Mouse (Mus musculus) forebrain, postnatal 0 days (tissue): ENCODE data around the gene Syne4. TPM values are rescaled to one million over a fixed set of nuclear protein-coding genes. Genes with fewer than 3 reads are reported as not detected.

Source experiments
- ATAC-seq: fragments of 200-750 bp; cut with Nextera tagmentation; 2 replicates; pipeline ENCODE4 v1.8.0; 2017; ENCODE audit warnings: mild to moderate bottlenecking, moderate library complexity
- DNase-seq: peaks from one replicate; pipeline ENCODE4 v3.0.0-alpha.2; 2015
- H3K27ac ChIP-seq: fragments of 300-500 bp; sonication (generic); 2 replicates; pipeline ENCODE4 v1.5.1; 2014; ENCODE audit warnings: low read depth, mild to moderate bottlenecking, antibody characterized with exemption, low read length, moderate library complexity, mixed read lengths
- H3K27me3 ChIP-seq: fragments of 300-500 bp; sonication (generic); 2 replicates; pipeline ENCODE4 v1.6.1; 2014; ENCODE audit warnings: mild to moderate bottlenecking, low read length, mixed read lengths; ENCODE audit not compliant: insufficient read depth
- H3K36me3 ChIP-seq: fragments of 300-500 bp; sonication (generic); 2 replicates; pipeline ENCODE4 v1.6.1; 2014; ENCODE audit warnings: mild to moderate bottlenecking, moderate library complexity; ENCODE audit not compliant: insufficient read depth
- H3K4me1 ChIP-seq: fragments of 300-500 bp; sonication (generic); 2 replicates; pipeline ENCODE4 v1.6.1; 2014; ENCODE audit warnings: antibody characterized with exemption; ENCODE audit not compliant: insufficient read depth
- H3K4me2 ChIP-seq: fragments of 300-500 bp; sonication (generic); 2 replicates; pipeline ENCODE4 v1.6.1; 2014; ENCODE audit warnings: low read depth, mild to moderate bottlenecking, moderate library complexity
- H3K4me3 ChIP-seq: fragments of 300-500 bp; sonication (generic); 2 replicates; pipeline ENCODE4 v1.5.1; 2014; ENCODE audit warnings: low read depth, low read length, mixed read lengths
- H3K9ac ChIP-seq: fragments of 300-500 bp; sonication (generic); 2 replicates; pipeline ENCODE4 v1.6.1; 2014; ENCODE audit warnings: mild to moderate bottlenecking
- H3K9me3 ChIP-seq: fragments of 300-500 bp; sonication (generic); 2 replicates; pipeline ENCODE4 v1.6.1; 2016; ENCODE audit warnings: low read length
- CTCF ChIP-seq: sonication (generic); IDR thresholded peaks from 2 replicates; pipeline ENCODE4 v1.5.1; 2016; ENCODE audit warnings: antibody characterized with exemption, control low read depth, low read depth
- WGBS: fragments of 180-500 bp; shearing (Covaris S2); extraction: QIAGEN DNeasy Blood & Tissue Kit; methylation state at CpG from one replicate; pipeline ENCODE4 v1.1.7; 2014; 5-methylcytosine and 5-hydroxymethylcytosine counted together
- polyA plus RNA-seq: library from polyadenylated mRNA; unstranded; fragments of >200 nt; fragmentation: Nextera tagmentation; extraction: Ambion mirVana; gene quantifications from 2 replicates; pipeline ENCODE4 v1.2.1, GENCODE M21; 2015
- total RNA-seq: library from RNA; depleted of rRNA; stranded (reverse); fragments of >200 nt; gene quantifications from 2 replicates; pipeline ENCODE4 v1.2.3, GENCODE M21; 2014

Gene Syne4
- total and polyA plus RNA-seq, 2 experiments from 2014 or later, result 4.5 to 5.2 TPM

- WGBS, result 51% methylated on average over 8 of the region's 8 CpGs
- no peaks in the 10 kb centered on the region for H3K4me1 ChIP-seq
- no peak overlapping the region for H3K27ac ChIP-seq
- no peaks in the 10 kb centered on the region for H3K9me3 ChIP-seq
- no peak for TF ChIP-seq CTCF
- no peak for ATAC-seq
- no peak for DNase-seq
- no peak overlapping the region for H3K4me3 ChIP-seq
- H3K27me3 ChIP-seq, result no peaks in the 10 kb centered on the region
- no peak overlapping the region for H3K9ac ChIP-seq
- no peaks in the 10 kb centered on the region for H3K36me3 ChIP-seq
- no peak overlapping the region for H3K4me2 ChIP-seq
Measured at GRCm38 (mm10) chr7:30286701-30287410, 27.8 kb upstream of the Syne4 start.

DNA sequence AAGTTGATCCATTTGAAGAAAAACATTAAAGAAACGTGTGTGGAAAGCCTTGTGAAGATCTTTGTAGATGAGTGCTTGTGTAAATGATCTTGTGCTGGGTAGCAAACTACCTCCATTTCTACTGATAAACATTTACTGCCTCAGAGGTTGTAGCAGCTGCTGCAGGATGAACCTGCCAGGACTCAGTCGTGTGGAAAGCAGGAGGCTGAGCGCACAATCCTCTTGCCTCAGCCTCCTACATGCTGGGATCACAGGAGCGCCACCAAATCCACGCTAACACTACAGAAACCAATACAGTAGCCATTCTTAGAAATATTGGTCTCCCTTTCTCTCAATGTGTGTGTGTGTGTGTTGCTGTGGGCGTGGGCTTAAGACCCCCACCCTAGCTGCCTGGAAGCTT lies 26.6 kb upstream of the Syne4 start:
- H3K4me2 ChIP-seq, result no peak overlapping the region
- H3K4me1 ChIP-seq, result no peaks in the 10 kb centered on the region
- H3K4me3 ChIP-seq, result no peak overlapping the region
- ATAC-seq (no peak), DNase-seq (no peak)
- no peak overlapping the region for H3K27ac ChIP-seq
- H3K27me3 ChIP-seq, result no peaks in the 10 kb centered on the region
- H3K9me3 ChIP-seq, result no peaks in the 10 kb centered on the region
- no peak for TF ChIP-seq CTCF
- WGBS, result 65% methylated on average over 6 of the region's 6 CpGs
- H3K9ac ChIP-seq, result no peak overlapping the region
- no peaks in the 10 kb centered on the region for H3K36me3 ChIP-seq

DNA sequence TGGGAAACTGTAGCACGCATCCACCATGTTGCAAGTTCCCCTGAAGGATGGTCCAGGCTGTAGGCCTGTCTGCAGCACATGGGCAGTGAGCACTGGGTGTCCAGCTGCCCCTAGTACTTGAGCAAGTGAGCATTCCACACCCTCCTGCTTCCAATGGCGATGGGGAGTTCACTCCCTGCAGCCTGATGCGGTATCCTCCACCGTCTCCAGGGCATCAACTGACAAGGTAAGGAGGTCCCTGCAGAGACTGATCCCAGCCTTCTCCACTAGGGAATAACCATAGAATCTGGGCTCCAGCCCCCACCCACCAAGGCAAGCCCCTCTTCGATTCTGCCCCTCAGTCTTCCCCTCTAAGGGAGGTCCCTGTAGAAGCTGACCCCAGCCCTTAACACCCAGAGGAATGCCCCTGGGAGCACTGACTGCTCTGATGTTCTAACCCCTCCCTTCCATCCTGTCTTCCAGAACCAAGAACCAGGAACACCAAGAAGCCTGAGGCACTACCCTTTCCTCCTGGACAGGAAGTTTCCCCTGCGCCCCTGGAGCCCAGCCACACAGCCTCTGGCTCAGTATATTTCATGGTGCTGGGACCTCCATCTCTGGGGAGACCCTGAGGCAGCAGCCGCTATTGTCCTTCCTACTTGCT lies 25.4 kb upstream of the Syne4 start:
- H3K4me2 ChIP-seq, result no peak overlapping the region

DNA sequence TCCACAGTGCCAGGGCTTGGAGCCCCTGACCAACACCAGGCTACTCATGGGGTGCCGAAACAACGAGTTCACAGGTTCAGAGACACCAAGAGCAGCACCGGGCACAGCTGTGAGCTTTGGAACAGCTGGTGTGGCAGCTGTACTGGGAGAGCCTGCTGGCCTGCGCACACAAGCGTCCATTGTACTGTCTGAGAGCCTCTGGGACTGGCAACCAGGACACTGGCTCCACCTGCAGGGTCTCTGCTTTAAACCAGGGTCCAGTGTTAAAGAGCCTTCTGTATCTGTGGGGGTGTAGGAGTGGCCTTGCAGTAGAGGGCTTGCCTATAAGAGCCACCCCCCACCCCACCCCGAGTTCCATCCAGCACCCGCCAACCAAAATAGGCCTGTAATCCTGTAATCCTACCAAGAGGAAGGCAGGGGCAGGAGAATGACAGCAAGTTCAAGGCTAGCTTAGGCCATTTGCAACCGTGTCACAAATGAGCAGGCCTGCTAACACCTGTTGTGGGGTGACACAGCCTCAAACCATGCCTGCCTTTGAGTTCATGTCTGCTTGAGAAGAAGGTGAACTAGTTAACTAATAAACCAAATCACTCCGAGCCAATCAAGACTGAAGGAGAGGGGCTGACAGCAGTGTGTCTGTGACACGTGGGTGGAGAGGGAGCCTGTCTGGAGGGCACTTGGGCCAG lies 24.8 kb upstream of the Syne4 start:
- Histone ChIP-seq H3K36me3 (peaks cover 8% of the 10 kb centered on the region), H3K9ac (no peak overlapping the region), H3K4me2 (no peak overlapping the region), H3K27ac (no peak overlapping the region), H3K9me3 (no peaks in the 10 kb centered on the region), H3K27me3 (no peaks in the 10 kb centered on the region), H3K4me1 (0 out of 2 replicates have a peak, but pooled peaks cover 7% of the 10 kb centered on the region), H3K4me3 (no peak overlapping the region)
- ATAC-seq (peak; percentile 35), DNase-seq (no peak)
- peak; percentile 10; the same call in 1 of the 2 replicates for TF ChIP-seq CTCF
- WGBS, result 52% methylated on average over 10 of the region's 10 CpGs

More for the DNA sequence above, 25.4 kb upstream of the Syne4 start:
- no peak for TF ChIP-seq CTCF
- Histone ChIP-seq H3K27me3 (no peaks in the 10 kb centered on the region), H3K36me3 (peaks cover 1% of the 10 kb centered on the region; the same call in 1 of the 2 replicates), H3K9ac (no peak overlapping the region), H3K4me1 (0 out of 2 replicates have a peak, but pooled peaks cover 5% of the 10 kb centered on the region), H3K4me3 (no peak overlapping the region), H3K9me3 (no peaks in the 10 kb centered on the region), H3K27ac (no peak overlapping the region)
- WGBS, result 70% methylated on average over 7 of the region's 7 CpGs
- DNase-seq (no peak), ATAC-seq (no peak)

DNA sequence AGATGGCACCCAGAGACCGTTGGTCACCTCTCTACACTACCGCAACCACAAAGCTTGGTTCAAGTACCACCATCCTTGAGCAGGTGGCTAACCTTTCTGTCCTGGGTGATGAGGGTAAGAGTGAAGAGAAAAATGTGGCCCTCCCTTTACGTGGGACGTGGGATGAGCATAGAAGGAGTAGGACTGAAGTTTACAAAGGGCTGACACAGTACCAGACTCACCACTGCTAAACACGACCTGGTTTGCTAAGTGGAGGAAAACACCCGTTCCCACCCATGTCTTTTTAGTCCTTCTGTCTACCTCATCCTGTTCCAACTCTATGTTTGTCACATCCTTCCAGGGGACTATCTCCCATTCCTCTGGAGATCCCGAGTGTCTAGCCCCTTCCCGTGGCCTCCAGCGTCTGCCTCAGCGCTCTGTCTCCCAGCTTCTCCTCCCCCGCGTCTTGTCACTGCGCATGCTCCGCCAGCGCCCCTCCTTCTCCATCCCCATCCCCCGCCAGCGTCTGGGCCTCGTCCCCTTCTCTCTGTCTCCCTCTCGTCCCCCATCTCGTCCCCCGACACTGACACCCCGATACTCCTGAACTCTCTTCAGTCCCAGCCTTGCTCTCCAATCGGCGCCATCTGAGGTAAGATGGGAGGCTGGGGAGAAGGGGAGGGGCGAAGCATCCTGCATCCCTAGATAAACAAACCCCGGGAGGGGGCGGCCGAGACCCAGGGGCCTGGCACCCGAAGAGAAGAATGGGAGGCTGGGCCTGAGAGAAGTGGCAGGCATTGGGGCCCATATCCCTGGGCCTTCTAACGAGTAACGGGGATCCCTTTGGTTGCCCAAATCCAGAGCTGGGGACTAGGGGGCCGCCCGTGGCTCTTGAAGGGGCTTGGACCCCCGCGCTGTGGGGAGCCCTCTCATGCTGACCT lies 23.1 kb upstream of the Syne4 start, which contains the start of gene Clip3:
TSS of gene Clip3 (plus strand) at position 514 of the 917 bp plus-strand sequence.
- peak within 1 kb of the TSS; percentile 74 for H3K4me3 ChIP-seq
- peak; percentile 92 for ATAC-seq
- peak within 1 kb of the TSS; percentile 91 for H3K9ac ChIP-seq
- peak within 1 kb of the TSS; percentile 92 for H3K27ac ChIP-seq
- peak; percentile 94 for DNase-seq
- TF ChIP-seq CTCF, result peak; percentile 39; the same call in 1 of the 2 replicates
- H3K4me2 ChIP-seq, result peak within 1 kb of the TSS; percentile 81
- H3K4me1 ChIP-seq, result 0 out of 2 replicates have a peak, but pooled peaks cover 7% of the 10 kb centered on the region
- H3K27me3 ChIP-seq, result no peaks in the 10 kb centered on the region
- H3K9me3 ChIP-seq, result no peaks in the 10 kb centered on the region
- peaks cover 24% of the 10 kb centered on the region for H3K36me3 ChIP-seq
- 7% methylated on average over 35 of the region's 35 CpGs for WGBS

GRCm38 (mm10) chr7:30293795-30294194 lies 20.8 kb upstream of the Syne4 start:
- H3K27me3 ChIP-seq, result no peaks in the 10 kb centered on the region
- H3K4me2 ChIP-seq, result 0 out of 2 replicates have a peak overlapping the region, but pooled peaks have one; percentile 5
- H3K27ac ChIP-seq, result no peak overlapping the region
- DNase-seq (peak; percentile 16), ATAC-seq (no peak)
- 0 out of 2 replicates have a peak overlapping the region, but pooled peaks have one; percentile 9 for H3K4me3 ChIP-seq
- 50% methylated on average over 13 of the region's 13 CpGs for WGBS
- no peaks in the 10 kb centered on the region for H3K9me3 ChIP-seq
- H3K9ac ChIP-seq, result no peak overlapping the region
- TF ChIP-seq CTCF, result no peak
- H3K4me1 ChIP-seq, result 0 out of 2 replicates have a peak, but pooled peaks cover 7% of the 10 kb centered on the region
- peaks cover 47% of the 10 kb centered on the region for H3K36me3 ChIP-seq
